Mouse (Mus musculus) regulatory T cell (primary cell): ENCODE measurements around the gene Ago1.

Experiments
- in situ Hi-C: fragments of 300-600 bp; cut with MboI, MseI; formaldehyde crosslinking; loops from one replicate; pipeline ENCODE4 v1.15.1; 2025; ENCODE audit warnings: high pct_unique_total_duplicates

Ago1 gene

GRCm38 (mm10) chr4:126412526-126412925 lies 55.9 kb downstream of the Ago1 start:
- in situ Hi-C loops = no loop called here
